Mouse (Mus musculus) kidney, postnatal 10 days (tissue): ENCODE data around the gene Samd8.

ENCODE experiments used
- DNase-seq: peaks from one replicate; pipeline ENCODE4 v3.0.0; 2021; ENCODE audit warnings: mixed read lengths

The Samd8 gene

GRCm38 (mm10) chr14:21746251-21746650, 4.1 kb upstream of the Samd8 start:
- no peak for DNase-seq

DNA sequence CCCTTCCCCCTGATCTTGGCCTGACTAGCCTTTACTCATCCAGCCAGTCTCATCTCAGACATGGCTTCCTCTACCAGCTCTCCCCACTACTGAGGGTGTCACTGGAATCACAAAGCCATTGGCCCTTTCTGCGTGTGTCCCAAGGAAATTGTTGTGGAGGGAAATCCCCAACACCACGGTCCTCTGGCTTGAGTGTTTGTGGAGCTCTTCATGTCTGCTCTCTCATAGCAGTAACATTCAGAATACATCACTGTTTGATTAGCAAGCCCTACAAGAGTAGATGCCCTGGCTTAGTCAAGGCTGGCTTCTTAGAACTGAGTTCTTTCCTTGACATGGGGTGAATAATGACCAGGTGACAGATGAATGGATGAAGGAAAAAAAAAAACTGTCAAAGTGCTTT, 3.5 kb upstream of the Samd8 start:
- DNase-seq, result no peak

GRCm38 (mm10) chr14:21747436-21748141, 2.7 kb upstream of the Samd8 start:
- no peak for DNase-seq

GRCm38 (mm10) chr14:21748142-21748870, 2.0 kb upstream of the Samd8 start:
- DNase-seq, result peak; percentile 82

GRCm38 (mm10) chr14:21750881-21751542, 681 bp downstream of the Samd8 start, which contains the start of gene Dusp13:
Dusp13 (minus strand) TSS chr14:21751181.
- DNase-seq, result peak; percentile 78

GRCm38 (mm10) chr14:21752411-21752810, 2.1 kb downstream of the Samd8 start:
- no peak for DNase-seq

DNA sequence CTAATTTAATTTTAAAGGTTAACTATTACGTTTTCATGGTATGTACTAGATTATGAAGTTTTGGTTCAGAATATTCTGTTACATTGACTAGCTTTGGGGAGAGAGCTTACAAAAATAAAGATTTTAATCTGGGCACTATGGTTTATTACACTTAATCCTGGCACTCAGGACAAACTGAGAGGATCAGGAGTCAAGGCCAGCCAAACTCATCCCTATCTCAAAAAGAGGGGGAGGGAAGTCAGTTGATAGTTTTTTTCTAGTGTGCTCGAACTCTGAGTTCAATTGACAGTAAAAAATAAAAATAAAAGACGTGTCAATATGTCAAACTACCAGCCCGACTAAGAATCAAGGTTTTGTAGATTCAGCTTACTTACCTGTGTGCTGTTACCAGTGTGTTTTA, 3.0 kb downstream of the Samd8 start:
- DNase-seq, result no peak

- DNase-seq, result no peak
Observed at GRCm38 (mm10) chr14:21761560-21761959, 11.2 kb downstream of the Samd8 start.

DNA sequence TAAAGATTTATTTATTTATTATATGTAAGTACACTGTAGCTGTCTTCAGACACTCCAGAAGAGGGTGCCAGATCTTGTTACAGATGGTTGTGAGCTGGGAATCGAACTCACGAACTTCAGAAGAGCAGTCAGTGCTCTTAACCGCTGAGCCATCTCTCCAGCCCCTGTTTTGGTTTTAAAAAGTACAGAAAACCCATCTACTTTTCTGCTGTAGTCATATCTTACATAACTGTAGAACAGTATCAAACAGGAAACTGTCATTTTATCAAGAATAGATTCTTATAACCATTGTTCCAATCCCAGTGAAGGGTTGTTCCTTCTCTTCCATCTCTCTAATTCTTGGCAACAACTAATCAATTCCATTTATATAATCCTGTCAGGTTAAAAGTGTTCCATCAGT, 13.4 kb downstream of the Samd8 start:
- no peak for DNase-seq

DNA sequence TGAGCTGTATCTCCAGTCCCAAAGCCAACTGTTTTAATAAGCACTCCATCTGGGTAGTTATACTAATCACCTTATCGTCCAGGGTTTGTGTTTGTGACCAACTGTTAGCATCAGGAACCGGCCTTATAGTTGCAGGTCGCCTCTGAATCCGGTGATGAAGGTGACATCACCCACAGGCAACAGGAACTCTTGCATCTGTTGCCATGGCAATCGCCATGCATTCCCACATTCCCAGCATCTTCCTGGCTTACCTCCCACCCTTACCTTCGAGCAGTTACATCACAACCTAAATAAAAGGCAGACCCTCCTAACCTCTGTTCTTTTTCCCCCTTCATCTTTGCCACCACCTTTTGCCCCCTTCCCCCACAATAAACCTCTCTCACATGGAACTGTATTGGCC, 14.3 kb downstream of the Samd8 start:
- DNase-seq, result no peak

GRCm38 (mm10) chr14:21765754-21766397, 15.5 kb downstream of the Samd8 start:
- DNase-seq, result no peak

- no peak for DNase-seq
Observed at GRCm38 (mm10) chr14:21766398-21766958, 16.1 kb downstream of the Samd8 start.

DNA sequence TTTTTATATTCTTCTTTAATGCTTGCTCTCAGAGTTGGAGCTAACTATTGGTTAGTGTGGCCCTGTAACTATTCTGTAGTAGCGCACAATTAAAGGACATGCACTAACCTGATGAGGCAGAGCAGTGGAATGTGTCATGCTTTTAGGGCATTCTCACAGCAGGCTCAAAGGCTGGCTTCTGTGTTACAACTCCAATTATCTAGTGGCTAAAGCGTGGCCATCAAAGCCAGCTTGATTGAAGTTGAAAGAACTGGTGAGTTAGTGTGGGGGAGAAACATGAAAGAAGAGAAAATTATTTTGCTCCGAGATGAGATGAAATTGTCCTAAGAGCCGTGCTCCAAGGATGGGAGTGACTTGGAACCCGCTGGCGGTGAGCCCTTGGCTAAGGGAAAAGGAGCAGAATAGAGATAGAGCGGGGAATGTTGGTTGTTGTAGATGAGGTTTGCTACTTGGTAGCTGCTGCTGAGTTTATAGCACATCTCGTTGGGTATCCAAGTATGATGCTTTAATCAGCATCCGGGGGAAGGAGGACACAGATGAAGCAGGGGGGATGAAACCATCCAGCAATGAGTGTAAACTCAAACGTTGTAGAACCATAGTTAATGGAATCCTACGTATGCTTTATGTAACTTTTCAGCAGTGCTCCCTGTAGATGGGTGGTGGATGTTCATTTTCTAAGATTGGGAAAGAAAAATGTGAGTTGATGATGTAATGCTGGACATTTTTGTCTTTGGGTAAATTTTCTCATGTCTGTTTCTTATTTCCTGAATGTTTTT, 22.4 kb downstream of the Samd8 start:
- no peak for DNase-seq

GRCm38 (mm10) chr14:21773946-21774345, 23.6 kb downstream of the Samd8 start:
- DNase-seq, result no peak

GRCm38 (mm10) chr14:21776201-21776600, 25.9 kb downstream of the Samd8 start:
- no peak for DNase-seq

- DNase-seq, result peak; percentile 17
Observed at GRCm38 (mm10) chr14:21786500-21786899, 36.2 kb downstream of the Samd8 start.

GRCm38 (mm10) chr14:21787374-21787773, 37.0 kb downstream of the Samd8 start:
- DNase-seq, result no peak

DNA sequence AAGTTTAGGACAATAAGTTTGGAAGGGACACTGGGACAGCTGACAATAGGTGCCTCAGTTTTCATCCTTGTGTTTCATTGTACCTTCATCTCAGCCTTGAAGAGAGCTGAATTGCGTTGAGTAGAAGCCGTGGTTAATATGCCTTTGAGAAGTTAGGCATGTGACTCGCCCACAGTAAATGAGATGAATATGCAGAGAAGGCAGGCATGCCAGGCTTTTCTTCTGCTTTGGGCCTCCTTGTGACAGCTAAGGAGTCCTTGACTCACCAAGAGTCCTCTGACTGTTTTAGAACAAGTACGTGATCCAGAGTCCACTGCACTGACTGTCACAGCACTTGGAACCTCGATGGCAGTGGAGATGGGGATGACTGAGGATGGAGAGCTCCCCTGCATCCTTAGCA, 37.8 kb downstream of the Samd8 start:
- no peak for DNase-seq

DNA sequence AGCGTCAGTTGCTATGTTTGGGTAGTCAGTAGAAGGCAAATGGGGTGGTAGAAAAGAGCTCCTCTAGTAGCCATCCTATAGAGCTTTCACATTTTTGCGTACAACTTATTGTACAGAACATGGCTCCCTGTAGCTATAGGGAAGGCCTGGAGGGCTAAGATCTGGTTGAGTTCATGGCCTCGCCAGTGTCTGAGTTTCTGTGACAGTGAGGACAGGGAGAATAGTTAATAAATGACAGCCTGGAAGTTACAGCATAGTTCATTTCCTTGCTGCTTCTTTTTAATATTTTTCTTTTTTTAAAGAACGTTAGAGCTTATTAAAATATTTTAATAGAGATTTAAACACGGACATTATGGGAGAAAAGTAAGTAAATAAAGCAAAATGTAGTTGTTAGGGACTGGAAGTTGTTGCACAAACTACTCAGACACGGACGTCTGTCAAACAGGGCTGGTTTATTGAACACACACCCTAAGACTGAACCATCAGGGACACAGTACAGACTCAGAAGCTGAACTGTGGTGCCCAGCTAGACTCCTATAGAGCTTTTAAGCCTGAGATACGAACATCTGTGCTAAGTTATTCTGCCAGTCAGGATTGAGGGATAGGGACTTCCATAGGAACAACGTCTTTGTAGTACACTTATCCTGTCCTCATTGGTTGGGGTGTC, 40.4 kb downstream of the Samd8 start:
- DNase-seq, result no peak

GRCm38 (mm10) chr14:21791722-21792121, 41.4 kb downstream of the Samd8 start:
- DNase-seq, result no peak

- no peak for DNase-seq
Observed at GRCm38 (mm10) chr14:21792250-21792649, 41.9 kb downstream of the Samd8 start.

DNA sequence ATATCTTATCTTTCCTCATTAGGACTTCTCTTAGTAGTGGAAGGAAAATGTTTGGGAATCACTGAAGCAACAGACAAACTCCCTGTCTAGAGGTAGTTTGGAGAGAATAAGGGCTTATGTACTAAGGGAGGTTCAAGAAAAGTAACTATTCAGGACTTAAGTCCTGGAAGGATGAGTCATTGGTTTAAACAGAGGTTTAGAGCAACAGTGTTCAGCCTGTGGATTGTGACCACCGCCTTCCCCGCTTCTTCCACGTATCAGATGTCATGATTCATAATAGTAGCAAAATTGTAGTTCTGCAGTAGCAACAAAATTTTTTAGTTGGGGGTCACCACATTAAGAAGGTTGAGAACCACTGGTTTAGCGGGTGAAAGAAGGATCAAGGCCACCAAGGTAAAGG, 50.3 kb downstream of the Samd8 start:
- DNase-seq, result no peak
